Mouse (Mus musculus): ENCODE measurements at regions not wholly inside any gene's neighbourhood (a gene's known extent, or its start where the extent isn't known, plus 50 kb on each side); places are given as distances from the start of the nearest gene placed in this dataset.

DNA sequence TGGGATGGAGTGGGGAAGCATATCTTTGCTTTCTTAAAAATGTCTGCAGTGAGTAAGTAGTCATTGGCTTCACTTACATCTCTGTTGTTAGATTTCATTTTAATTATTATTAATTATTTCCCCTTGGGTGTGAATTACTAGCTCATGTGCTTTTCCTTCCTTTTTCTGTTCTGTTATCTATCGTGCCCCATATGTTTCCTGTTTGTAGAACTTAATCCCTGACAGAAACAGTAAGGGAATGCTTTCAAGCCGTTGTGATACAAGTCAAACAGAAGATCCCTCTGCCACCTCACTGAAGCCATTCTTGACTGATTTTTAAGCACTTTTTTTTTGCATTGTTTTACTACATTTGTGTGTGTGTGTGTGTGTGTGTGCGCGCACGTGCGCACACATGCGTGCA lies 1145.9 kb downstream of the Car8 start:
- Histone ChIP-seq H3K36me3 (no peaks in the 10 kb centered on the region), H3K27ac (no peak overlapping the region), H3K9me3 (no peaks in the 10 kb centered on the region), H3K9ac (replicated peaks) (no peak overlapping the region), H3K4me3 (replicated peaks) (no peak overlapping the region), H3K27me3 (no peaks in the 10 kb centered on the region), H3K4me2 (no peak overlapping the region), H3K4me1 (replicated peaks) (no peaks in the 10 kb centered on the region)
- no peak for ATAC-seq (ENCODE audit: insufficient number of reproducible peaks, insufficient read depth, low FRiP score, low TSS enrichment, low read depth)
- WGBS: 83% methylated on average over 7 of the region's 7 CpGs

DNA sequence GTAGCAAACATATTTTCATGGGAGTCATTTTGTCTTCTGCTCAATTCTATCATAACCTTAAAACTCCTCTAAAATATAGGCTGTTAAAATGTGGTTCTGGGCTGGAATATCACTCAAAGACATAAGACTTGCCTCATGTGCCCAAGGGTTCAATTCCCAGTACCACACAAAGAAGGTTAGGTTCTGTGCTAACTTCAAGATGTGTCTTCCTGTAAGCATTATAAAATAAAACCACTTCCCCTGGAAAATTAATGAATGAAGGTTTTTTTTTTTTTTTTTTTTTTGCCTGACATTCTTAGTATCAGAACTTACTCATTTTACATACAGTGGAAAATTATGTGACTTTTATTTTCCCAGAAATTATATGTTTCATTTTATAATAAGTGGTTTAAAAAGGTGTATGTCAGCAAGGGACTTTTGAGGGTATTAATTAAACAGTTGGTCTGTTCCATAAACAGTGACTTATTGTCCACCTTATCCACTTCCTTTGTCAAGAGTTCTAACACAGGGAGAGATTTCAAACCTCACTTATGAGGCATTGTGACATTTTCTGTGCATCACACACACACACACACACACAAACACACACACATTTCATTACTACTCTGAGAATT lies 1147.5 kb downstream of the Car8 start:
- Histone ChIP-seq H3K36me3 (no peaks in the 10 kb centered on the region), H3K27ac (no peak overlapping the region), H3K4me2 (no peak overlapping the region), H3K4me1 (replicated peaks) (no peaks in the 10 kb centered on the region), H3K9me3 (peaks cover 9% of the 10 kb centered on the region; the same call in 1 of the 2 replicates), H3K9ac (replicated peaks) (no peak overlapping the region), H3K27me3 (no peaks in the 10 kb centered on the region), H3K4me3 (replicated peaks) (no peak overlapping the region)
- no peak for ATAC-seq (ENCODE audit: insufficient number of reproducible peaks, insufficient read depth, low FRiP score, low TSS enrichment, low read depth)

Data from limb, embryonic 12.5 days (tissue).